Mouse (Mus musculus) heart, postnatal 14 days (tissue): ENCODE data around the gene Zfp472. TPM values are rescaled to one million over a fixed set of nuclear protein-coding genes. Genes with fewer than 3 reads are reported as not detected.
"Not testable (repeated sequence)": the region's sequence is repeated elsewhere in the genome, so short reads cannot be mapped to it uniquely, and the experiment has no call there.

Experiments used
- DNase-seq, 2 experiments: peaks; one replicate each; pipeline ENCODE4 v3.0.0; 2021 to 2022
- intact Hi-C: fragments of 180-260 bp; cut with DNase I; formaldehyde crosslinking; loops from one replicate; pipeline ENCODE4 v1.15.1; 2025
- total RNA-seq, 2 experiments: library from RNA; stranded (reverse); gene quantifications; 2 replicates each; pipeline ENCODE4 v1.2.3; 2021

The Zfp472 gene
- total RNA-seq, 2 experiments from 2014 or later: 2.6 to 3.3 TPM

DNA sequence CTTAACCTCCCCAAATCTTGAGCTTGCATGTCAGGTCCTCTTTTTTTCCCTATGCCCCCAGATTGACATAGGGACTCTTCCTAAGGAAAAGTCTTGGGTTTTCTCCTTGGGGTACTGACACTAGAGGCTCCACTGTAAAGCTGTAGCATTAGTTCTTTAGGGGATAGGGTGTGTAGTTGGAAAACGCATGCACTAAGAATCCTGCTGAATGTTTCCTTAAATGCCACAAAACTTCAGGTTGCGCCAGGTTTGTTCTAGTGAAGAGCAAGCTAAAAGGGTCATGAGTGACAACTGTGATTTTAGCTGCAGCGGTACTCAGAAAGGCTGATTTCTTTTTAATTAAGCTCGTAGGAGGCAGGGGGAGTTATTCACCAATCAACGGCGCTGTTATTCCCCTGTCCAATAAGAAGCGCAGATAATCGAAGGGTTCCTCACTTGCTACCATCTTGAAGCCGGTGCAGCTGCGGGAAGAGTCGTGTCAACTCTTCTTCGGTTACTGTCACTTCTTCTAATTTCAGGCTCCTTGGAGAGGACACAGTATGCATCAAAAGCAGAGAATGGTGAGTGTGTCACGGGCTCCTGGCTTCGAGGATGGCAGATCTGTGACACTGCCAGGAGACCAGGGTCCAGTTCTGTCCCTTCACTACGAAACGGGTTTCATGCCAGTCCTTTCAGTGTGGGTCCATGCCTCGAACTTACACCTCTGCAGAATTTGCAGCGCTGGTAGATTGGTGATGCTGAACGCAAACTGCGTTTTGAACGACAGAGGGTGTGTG, 27.3 kb downstream of the Zfp472 start, which contains the start of gene Zfp952:
Gene Zfp952, plus strand, starts transcription at position 431 of the 776 bp plus-strand sequence.
- intact Hi-C loops: loop anchor here (1.0 to 5.0 kb wide), 2 partner anchors 17 to 99 kb away; no protein-coding TSS in a partner anchor
- DNase-seq: peak; percentile 80 to 89

DNA sequence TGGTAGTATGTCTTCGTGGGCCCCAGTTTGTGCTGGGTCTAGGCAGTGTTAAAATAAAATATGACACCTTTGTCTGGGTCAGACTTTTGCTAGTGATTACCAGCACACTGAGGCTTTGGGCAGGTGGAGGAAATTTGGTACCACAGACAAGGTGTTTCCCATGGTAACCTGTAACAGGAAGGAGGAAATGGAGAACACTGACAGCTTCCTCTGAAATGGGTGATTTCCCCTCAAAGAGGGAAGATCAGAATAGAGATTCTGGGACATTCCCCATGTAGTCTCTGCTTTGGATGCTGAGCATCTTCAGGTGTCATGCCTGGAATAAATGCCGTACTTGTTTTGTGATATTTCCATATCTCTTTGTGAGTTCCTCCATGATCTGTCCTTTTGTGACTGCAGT, 32.9 kb downstream of the Zfp472 start:
- DNase-seq: no peak

DNA sequence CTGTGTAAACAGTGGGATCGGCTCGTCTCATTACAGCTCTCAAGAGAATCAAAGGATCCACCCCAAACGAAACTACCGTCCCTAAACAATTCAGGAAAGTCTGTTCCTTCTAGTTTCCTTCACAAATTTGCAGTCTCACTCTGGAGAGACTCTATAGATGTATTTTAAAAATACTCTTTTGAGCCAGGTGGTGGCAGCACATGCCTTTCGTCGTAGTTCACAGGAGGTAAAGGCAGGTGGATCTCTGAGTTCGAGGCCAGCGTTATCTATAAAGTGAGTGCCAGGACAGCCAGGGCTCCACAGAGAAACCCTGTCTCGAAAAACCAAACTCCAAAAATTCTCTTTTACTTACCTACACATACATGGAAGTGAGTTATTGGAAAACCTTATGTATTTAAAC, 42.7 kb downstream of the Zfp472 start:
- intact Hi-C loops: no loop called here
- DNase-seq: no peak

More for the DNA sequence above, 32.9 kb downstream of the Zfp472 start:
- intact Hi-C loops: no loop called here

DNA sequence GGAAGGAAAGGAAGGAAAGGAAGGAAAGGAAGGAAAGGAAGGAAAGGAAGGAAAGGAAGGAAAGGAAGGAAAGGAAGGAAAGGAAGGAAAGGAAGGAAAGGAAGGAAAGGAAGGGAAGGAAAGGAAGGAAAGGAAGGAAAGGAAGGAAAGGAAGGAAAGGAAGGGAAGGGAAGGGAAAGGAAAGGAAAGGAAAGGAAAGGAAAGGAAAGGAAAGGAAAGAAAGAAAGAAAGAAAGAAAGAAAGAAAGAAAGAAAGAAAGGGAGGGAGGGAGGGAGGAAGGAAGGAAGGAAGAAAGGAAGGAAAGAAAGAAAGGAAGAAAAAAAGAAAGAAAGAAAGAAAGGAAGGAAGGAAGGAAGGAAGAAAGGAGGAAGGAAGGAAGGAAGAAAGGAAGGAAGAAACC, 54.8 kb downstream of the Zfp472 start:
- DNase-seq, intact Hi-C loops: not testable (repeated sequence)

Other genes with a start within 250 kb of the Zfp472 start
- 10 to 100 TPM; 36.0 to 40.5 TPM for gene Zfp871, start 177.5 kb upstream of the Zfp472 start, total RNA-seq
- gene Zfp811, start 155.9 kb upstream of the Zfp472 start, total RNA-seq: under 1 TPM; 0.22 to 0.24 TPM
- gene Zfp799, start 135.6 kb upstream of the Zfp472 start, total RNA-seq: 10 to 100 TPM; 11.8 to 12.0 TPM
- gene Zfp870, start 74.2 kb upstream of the Zfp472 start, total RNA-seq: 1 to 10 TPM; 7.3 to 9.0 TPM
- not detected for gene Cyp4f14, start 48.5 kb upstream of the Zfp472 start, total RNA-seq
- gene Cyp4f13, start 18.4 kb upstream of the Zfp472 start, total RNA-seq: 10 to 100 TPM; 13.8 to 22.3 TPM
- gene Zfp952, start 27.3 kb downstream of the Zfp472 start, total RNA-seq: 1 to 10 TPM; 6.8 to 7.6 TPM
- gene Zfp763, start 67.6 kb downstream of the Zfp472 start, total RNA-seq: 1 to 10 TPM; 3.8 to 4.2 TPM
- gene 4921501E09Rik, start 102.2 kb downstream of the Zfp472 start, total RNA-seq: not detected
- gene Zfp563, start 123.5 kb downstream of the Zfp472 start, total RNA-seq: 1 to 10 TPM; 5.4 to 5.7 TPM
- gene Morc2b, start 173.9 kb downstream of the Zfp472 start, total RNA-seq: under 1 TPM; 0.07 TPM
- not detected for gene Olfr55, start 202.6 kb downstream of the Zfp472 start, total RNA-seq
- not detected for gene Olfr239, start 225.5 kb downstream of the Zfp472 start, total RNA-seq